Mouse (Mus musculus) forebrain, postnatal 0 days (tissue): ENCODE data around the gene Mtmr3. TPM values are rescaled to one million over a fixed set of nuclear protein-coding genes. Genes with fewer than 3 reads are reported as not detected.
"Not testable (repeated sequence)": the region's sequence is repeated elsewhere in the genome, so short reads cannot be mapped to it uniquely, and the experiment has no call there.

Source experiments
- ATAC-seq: fragments of 200-750 bp; cut with Nextera tagmentation; 2 replicates; pipeline ENCODE4 v1.8.0; 2017; ENCODE audit warnings: mild to moderate bottlenecking, moderate library complexity
- DNase-seq: peaks from one replicate; pipeline ENCODE4 v3.0.0-alpha.2; 2015
- H3K27ac ChIP-seq: fragments of 300-500 bp; sonication (generic); 2 replicates; pipeline ENCODE4 v1.5.1; 2014; ENCODE audit warnings: low read depth, mild to moderate bottlenecking, antibody characterized with exemption, low read length, moderate library complexity, mixed read lengths
- H3K27me3 ChIP-seq: fragments of 300-500 bp; sonication (generic); 2 replicates; pipeline ENCODE4 v1.6.1; 2014; ENCODE audit warnings: mild to moderate bottlenecking, low read length, mixed read lengths; ENCODE audit not compliant: insufficient read depth
- H3K36me3 ChIP-seq: fragments of 300-500 bp; sonication (generic); 2 replicates; pipeline ENCODE4 v1.6.1; 2014; ENCODE audit warnings: mild to moderate bottlenecking, moderate library complexity; ENCODE audit not compliant: insufficient read depth
- H3K4me1 ChIP-seq: fragments of 300-500 bp; sonication (generic); 2 replicates; pipeline ENCODE4 v1.6.1; 2014; ENCODE audit warnings: antibody characterized with exemption; ENCODE audit not compliant: insufficient read depth
- H3K4me2 ChIP-seq: fragments of 300-500 bp; sonication (generic); 2 replicates; pipeline ENCODE4 v1.6.1; 2014; ENCODE audit warnings: low read depth, mild to moderate bottlenecking, moderate library complexity
- H3K4me3 ChIP-seq: fragments of 300-500 bp; sonication (generic); 2 replicates; pipeline ENCODE4 v1.5.1; 2014; ENCODE audit warnings: low read depth, low read length, mixed read lengths
- H3K9ac ChIP-seq: fragments of 300-500 bp; sonication (generic); 2 replicates; pipeline ENCODE4 v1.6.1; 2014; ENCODE audit warnings: mild to moderate bottlenecking
- H3K9me3 ChIP-seq: fragments of 300-500 bp; sonication (generic); 2 replicates; pipeline ENCODE4 v1.6.1; 2016; ENCODE audit warnings: low read length
- CTCF ChIP-seq: sonication (generic); IDR thresholded peaks from 2 replicates; pipeline ENCODE4 v1.5.1; 2016; ENCODE audit warnings: antibody characterized with exemption, control low read depth, low read depth
- WGBS: fragments of 180-500 bp; shearing (Covaris S2); extraction: QIAGEN DNeasy Blood & Tissue Kit; methylation state at CpG from one replicate; pipeline ENCODE4 v1.1.7; 2014; 5-methylcytosine and 5-hydroxymethylcytosine counted together
- polyA plus RNA-seq: library from polyadenylated mRNA; unstranded; fragments of >200 nt; fragmentation: Nextera tagmentation; extraction: Ambion mirVana; gene quantifications from 2 replicates; pipeline ENCODE4 v1.2.1, GENCODE M21; 2015
- total RNA-seq: library from RNA; depleted of rRNA; stranded (reverse); fragments of >200 nt; gene quantifications from 2 replicates; pipeline ENCODE4 v1.2.3, GENCODE M21; 2014

Gene Mtmr3
- total and polyA plus RNA-seq, 2 experiments from 2014 or later = 28.4 to 93.4 TPM

DNA sequence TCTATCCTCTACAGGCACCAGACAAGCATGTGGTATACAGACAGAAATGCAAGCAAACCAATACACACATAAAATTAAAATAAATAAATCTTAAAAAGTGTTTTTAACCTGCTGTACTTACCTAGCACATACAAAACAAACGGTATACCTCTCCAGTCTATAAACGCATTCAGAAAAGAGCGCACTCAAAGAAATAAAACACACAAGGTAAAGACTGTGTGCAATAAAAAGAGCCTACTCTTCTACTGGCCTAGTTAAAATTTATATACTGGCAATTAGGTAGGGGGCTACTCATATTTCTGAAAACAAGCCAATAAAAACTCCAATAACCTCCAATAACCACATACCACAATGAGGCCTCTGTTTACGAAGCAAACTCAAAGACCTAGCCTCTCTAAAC lies 47.1 kb downstream of the Mtmr3 start:
- Histone ChIP-seq H3K9me3 (no peaks in the 10 kb centered on the region), H3K27me3 (no peaks in the 10 kb centered on the region), H3K4me1 (no peaks in the 10 kb centered on the region), H3K4me2 (no peak overlapping the region), H3K9ac (no peak overlapping the region), H3K27ac (no peak overlapping the region), H3K36me3 (no peaks in the 10 kb centered on the region), H3K4me3 (no peak overlapping the region)
- WGBS = 92% methylated on average over 4 of the region's 4 CpGs
- DNase-seq (no peak), ATAC-seq (no peak)
- TF ChIP-seq CTCF = no peak

DNA sequence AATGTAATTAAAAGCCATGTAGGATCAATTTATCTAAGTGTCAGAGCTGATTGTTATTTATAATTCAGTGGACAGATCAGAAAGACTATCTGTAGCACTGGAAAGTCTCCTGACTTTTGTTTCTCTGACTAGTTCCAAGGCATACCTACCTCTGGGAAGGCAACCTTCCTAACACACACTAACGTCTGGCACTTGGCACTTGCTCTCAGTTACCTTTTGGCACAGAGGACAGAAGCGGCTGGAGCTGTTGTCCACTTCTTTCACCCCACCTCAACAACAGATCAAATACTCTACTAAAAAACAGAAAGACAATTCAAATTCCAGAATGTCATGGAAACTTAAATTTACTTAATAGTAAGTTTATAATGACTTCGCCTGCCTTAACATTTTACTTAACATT lies 48.7 kb downstream of the Mtmr3 start:
- WGBS = 67% methylated on average over 3 of the region's 3 CpGs
- ATAC-seq (no peak), DNase-seq (no peak)
- Histone ChIP-seq H3K27ac (no peak overlapping the region), H3K4me1 (no peaks in the 10 kb centered on the region), H3K36me3 (no peaks in the 10 kb centered on the region), H3K9ac (no peak overlapping the region), H3K9me3 (no peaks in the 10 kb centered on the region), H3K27me3 (no peaks in the 10 kb centered on the region), H3K4me2 (no peak overlapping the region), H3K4me3 (no peak overlapping the region)
- TF ChIP-seq CTCF = no peak

DNA sequence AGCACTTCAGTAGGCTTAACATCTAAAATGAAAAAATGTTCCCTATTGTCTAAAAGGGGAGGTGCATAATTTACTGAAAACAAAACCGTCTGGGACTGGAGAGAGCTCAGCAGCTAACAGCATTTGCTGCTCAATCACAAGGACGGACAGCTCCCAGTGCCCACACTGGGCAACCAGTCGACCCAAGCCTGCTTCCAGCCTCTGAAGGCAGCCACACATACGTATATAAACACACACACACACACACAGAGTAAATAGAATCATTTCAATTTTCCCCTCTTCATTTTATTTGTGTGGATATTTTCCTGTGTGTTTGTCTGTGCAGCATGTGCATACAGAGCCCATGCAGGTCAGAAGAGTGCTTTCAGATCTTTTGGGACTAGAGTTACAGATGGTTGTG lies 49.3 kb downstream of the Mtmr3 start:
- Histone ChIP-seq H3K4me2 (no peak overlapping the region), H3K9ac (no peak overlapping the region), H3K9me3 (no peaks in the 10 kb centered on the region), H3K4me3 (no peak overlapping the region), H3K27me3 (no peaks in the 10 kb centered on the region), H3K36me3 (no peaks in the 10 kb centered on the region), H3K27ac (no peak overlapping the region), H3K4me1 (no peaks in the 10 kb centered on the region)
- 50% methylated on average over 4 of the region's 4 CpGs for WGBS
- DNase-seq (no peak), ATAC-seq (no peak)
- TF ChIP-seq CTCF = no peak

DNA sequence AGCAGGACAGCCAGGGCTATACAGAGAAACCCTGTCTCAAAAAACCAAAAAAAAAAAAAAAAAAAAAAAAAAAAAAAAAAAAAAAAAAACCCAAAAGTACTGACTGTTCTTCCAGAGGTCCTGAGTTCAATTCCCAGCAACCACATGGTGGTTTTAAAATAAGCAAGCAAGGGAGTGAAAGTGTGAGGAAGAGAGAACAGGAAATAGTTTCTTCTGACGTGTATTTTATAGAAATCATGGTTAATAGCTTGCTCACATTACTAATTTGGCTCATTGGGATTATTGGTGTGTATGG lies 50.1 kb downstream of the Mtmr3 start:
- not testable (repeated sequence) for H3K27me3 ChIP-seq, DNase-seq, H3K9ac ChIP-seq, H3K9me3 ChIP-seq, H3K4me2 ChIP-seq, H3K4me3 ChIP-seq, ATAC-seq, H3K27ac ChIP-seq, H3K36me3 ChIP-seq, H3K4me1 ChIP-seq
- 86% methylated on average over 1 of the region's 1 CpGs for WGBS

DNA sequence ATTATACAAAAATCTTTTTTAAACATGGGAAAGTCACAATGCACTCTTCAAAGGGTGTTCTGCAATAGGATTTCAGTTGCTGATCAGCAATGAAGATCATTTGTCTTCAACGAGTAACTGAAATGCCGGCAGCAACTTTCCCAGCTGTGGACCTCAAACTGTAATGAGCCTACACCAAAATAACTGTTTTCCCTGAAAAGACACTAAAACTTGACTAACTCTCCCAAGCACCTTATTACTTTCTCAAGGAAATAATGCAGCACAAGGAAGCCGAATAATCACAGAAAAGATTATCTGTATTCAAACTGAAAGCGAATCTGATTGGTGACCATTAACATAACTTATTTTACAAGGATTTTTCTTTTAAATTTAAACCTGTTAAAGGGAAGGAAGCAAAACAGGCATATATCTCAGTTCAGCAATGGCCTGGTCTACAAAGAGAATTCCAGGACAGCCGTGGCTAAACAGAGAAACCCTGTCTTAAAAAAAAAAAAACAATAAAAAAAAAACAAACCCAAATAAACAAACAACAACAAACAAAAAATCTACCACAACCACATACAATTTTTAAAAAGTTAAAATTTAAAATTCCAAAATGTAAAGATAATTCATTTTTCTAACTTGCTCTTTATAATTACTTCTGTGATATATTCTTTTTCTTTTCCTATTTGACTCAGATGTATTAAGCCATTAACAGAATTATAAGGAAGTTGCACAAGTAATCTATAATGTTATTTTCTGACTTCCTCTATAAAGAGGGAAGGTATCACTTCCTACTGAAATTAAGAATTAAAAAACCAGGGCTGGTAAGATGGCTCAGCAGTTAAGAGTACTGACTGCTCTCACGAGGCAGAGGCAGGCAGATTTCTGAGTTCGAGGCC lies 50.7 kb downstream of the Mtmr3 start:
- no peak for ATAC-seq
- H3K27me3 ChIP-seq = no peaks in the 10 kb centered on the region

DNA sequence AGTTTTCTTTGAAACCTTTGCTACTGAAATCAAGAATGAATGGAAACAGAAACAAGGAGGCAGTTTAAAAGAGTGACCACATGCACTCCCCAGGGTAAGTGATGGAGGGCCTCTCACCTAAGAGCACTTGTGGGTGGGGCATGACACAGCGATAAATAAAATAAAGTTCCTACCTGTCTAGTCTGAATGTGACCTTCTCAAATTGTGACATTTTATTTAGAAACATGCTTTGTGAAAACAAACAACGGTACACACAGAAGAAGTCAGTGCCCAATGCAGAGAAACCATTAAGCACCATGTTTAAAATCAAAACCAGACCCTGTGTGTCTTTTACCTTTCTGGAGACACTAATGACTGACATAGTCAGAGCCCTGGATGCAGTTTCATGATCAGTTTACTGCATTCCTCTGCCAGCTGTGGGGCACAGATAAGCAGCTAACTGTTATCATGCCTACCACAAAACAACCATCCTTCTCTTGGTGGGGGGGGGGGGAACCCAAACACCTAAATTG lies 51.6 kb downstream of the Mtmr3 start:
- DNase-seq (no peak), ATAC-seq (no peak)
- no peaks in the 10 kb centered on the region for H3K4me1 ChIP-seq
- no peaks in the 10 kb centered on the region for H3K27me3 ChIP-seq
- no peak for TF ChIP-seq CTCF
- 94% methylated on average over 2 of the region's 2 CpGs for WGBS
- H3K27ac ChIP-seq = no peak overlapping the region
- H3K4me3 ChIP-seq = no peak overlapping the region
- no peaks in the 10 kb centered on the region for H3K36me3 ChIP-seq
- H3K9ac ChIP-seq = no peak overlapping the region
- H3K4me2 ChIP-seq = no peak overlapping the region
- H3K9me3 ChIP-seq = no peaks in the 10 kb centered on the region

More for the DNA sequence above, 50.7 kb downstream of the Mtmr3 start:
- 85% methylated on average over 7 of the region's 7 CpGs for WGBS
- H3K4me1 ChIP-seq = no peaks in the 10 kb centered on the region
- H3K36me3 ChIP-seq = no peaks in the 10 kb centered on the region
- no peak for TF ChIP-seq CTCF
- H3K4me3 ChIP-seq = no peak overlapping the region
- no peak overlapping the region for H3K27ac ChIP-seq
- DNase-seq = no peak
- no peak overlapping the region for H3K4me2 ChIP-seq
- no peaks in the 10 kb centered on the region for H3K9me3 ChIP-seq
- H3K9ac ChIP-seq = no peak overlapping the region

DNA sequence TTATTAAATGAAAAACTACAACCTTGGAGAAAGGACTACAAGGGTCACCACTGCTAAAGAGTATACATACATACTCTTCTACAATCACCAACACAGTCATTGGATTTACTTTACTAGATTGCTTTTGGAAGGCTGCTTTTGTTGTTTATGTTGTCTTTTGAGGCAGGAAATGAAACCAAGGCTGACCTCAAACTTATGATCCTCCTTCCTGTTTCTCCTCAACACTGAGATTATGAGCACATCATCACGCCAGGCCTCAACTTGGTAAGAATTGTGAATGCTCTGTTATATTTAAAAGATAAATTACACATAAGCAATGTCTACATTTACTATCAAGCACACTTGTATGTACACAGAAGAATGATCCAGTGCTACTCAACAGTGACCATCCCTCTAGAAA lies 58.0 kb downstream of the Mtmr3 start:
- no peak overlapping the region for H3K4me3 ChIP-seq
- ATAC-seq (no peak), DNase-seq (no peak)
- no peak overlapping the region for H3K27ac ChIP-seq
- WGBS = 98% methylated on average over 1 of the region's 1 CpGs
- no peak overlapping the region for H3K9ac ChIP-seq
- TF ChIP-seq CTCF = no peak
- no peaks in the 10 kb centered on the region for H3K4me1 ChIP-seq
- H3K4me2 ChIP-seq = no peak overlapping the region
- H3K9me3 ChIP-seq = no peaks in the 10 kb centered on the region
- no peaks in the 10 kb centered on the region for H3K36me3 ChIP-seq
- H3K27me3 ChIP-seq = no peaks in the 10 kb centered on the region
